Mouse (Mus musculus) forebrain, embryonic 14.5 days (tissue): ENCODE data around the gene Nup210l. TPM values are rescaled to one million over a fixed set of nuclear protein-coding genes. Genes with fewer than 3 reads are reported as not detected.

Experiments used
- ATAC-seq: fragments of 200-750 bp; cut with Nextera tagmentation; 2 replicates; pipeline ENCODE4 v1.8.0; 2017; ENCODE audit warnings: mild to moderate bottlenecking, moderate library complexity
- DNase-seq: peaks from one replicate; pipeline ENCODE4 v3.0.0-alpha.2; 2015; ENCODE audit warnings: low spot score
- H3K27ac ChIP-seq: fragments of 300-500 bp; sonication (generic); 2 replicates; pipeline ENCODE4 v1.5.1; 2014; ENCODE audit warnings: low read depth, mild to moderate bottlenecking, control low read depth, low read length, moderate library complexity
- H3K27me3 ChIP-seq: fragments of 300-500 bp; sonication (generic); replicated peaks from 2 replicates; pipeline ENCODE4 v1.6.1; 2014; ENCODE audit warnings: low read length, control low read depth, mixed read lengths; ENCODE audit not compliant: control insufficient read depth, insufficient read depth
- H3K36me3 ChIP-seq: fragments of 300-500 bp; sonication (generic); 2 replicates; pipeline ENCODE4 v1.6.1; 2014; ENCODE audit warnings: low read length, control low read depth; ENCODE audit not compliant: control insufficient read depth, insufficient read depth
- H3K4me1 ChIP-seq: fragments of 300-500 bp; sonication (generic); 2 replicates; pipeline ENCODE4 v1.6.1; 2014; ENCODE audit warnings: antibody characterized with exemption, low read length, control low read depth; ENCODE audit not compliant: control insufficient read depth, insufficient read depth
- H3K4me2 ChIP-seq: fragments of 300-500 bp; sonication (generic); 2 replicates; pipeline ENCODE4 v1.6.1; 2014; ENCODE audit warnings: mild to moderate bottlenecking, control low read depth, low read length
- H3K4me3 ChIP-seq: fragments of 300-500 bp; sonication (generic); 2 replicates; pipeline ENCODE4 v1.5.1; 2014; ENCODE audit warnings: low read depth, low read length, control low read depth
- H3K9ac ChIP-seq: fragments of 300-500 bp; sonication (generic); 2 replicates; pipeline ENCODE4 v1.6.1; 2014; ENCODE audit warnings: mild to moderate bottlenecking, low read length, control low read depth, moderate library complexity
- H3K9me3 ChIP-seq: fragments of 300-500 bp; sonication (generic); replicated peaks from 2 replicates; pipeline ENCODE4 v1.6.1; 2016; ENCODE audit warnings: low read length, control low read depth, mixed read lengths; ENCODE audit not compliant: control insufficient read depth
- WGBS: fragments of 180-500 bp; shearing (Covaris S2); extraction: QIAGEN DNeasy Blood & Tissue Kit; methylation state at CpG from one replicate; pipeline ENCODE4 v1.1.7; 2014; 5-methylcytosine and 5-hydroxymethylcytosine counted together
- polyA plus RNA-seq: library from polyadenylated mRNA; unstranded; fragments of >200 nt; fragmentation: Nextera tagmentation; extraction: Ambion mirVana; gene quantifications from 2 replicates; pipeline ENCODE4 v1.2.1, GENCODE M21; 2014

Nup210l gene
- polyA plus RNA-seq, 1 experiment from 2014 or later = 0.30 TPM

GRCm38 (mm10) chr3:90078224-90078623 lies 25.7 kb upstream of the Nup210l start:
- Histone ChIP-seq H3K9ac (no peak overlapping the region), H3K4me2 (no peak overlapping the region), H3K4me1 (peaks cover 18% of the 10 kb centered on the region), H3K4me3 (no peak overlapping the region), H3K9me3 (no peaks in the 10 kb centered on the region), H3K36me3 (no peaks in the 10 kb centered on the region), H3K27me3 (no peaks in the 10 kb centered on the region), H3K27ac (no peak overlapping the region)
- WGBS = 57% methylated on average over 5 of the region's 5 CpGs
- no peak for DNase-seq
- ATAC-seq = no peak

GRCm38 (mm10) chr3:90079133-90079762 lies 24.7 kb upstream of the Nup210l start:
- Histone ChIP-seq H3K4me2 (peak overlapping the region; percentile 93), H3K27me3 (no peaks in the 10 kb centered on the region), H3K36me3 (no peaks in the 10 kb centered on the region), H3K9me3 (no peaks in the 10 kb centered on the region), H3K4me1 (peaks cover 28% of the 10 kb centered on the region), H3K27ac (peak overlapping the region; percentile 93), H3K9ac (peak overlapping the region; percentile 89), H3K4me3 (peak overlapping the region; percentile 85)
- ATAC-seq (peak; percentile 95), DNase-seq (peak; percentile 96)
- WGBS = under 1% methylated on average over 33 of the region's 33 CpGs

GRCm38 (mm10) chr3:90079763-90080497 lies 24.0 kb upstream of the Nup210l start:
- Histone ChIP-seq H3K36me3 (no peaks in the 10 kb centered on the region), H3K9me3 (no peaks in the 10 kb centered on the region), H3K27me3 (no peaks in the 10 kb centered on the region), H3K9ac (peak overlapping the region; percentile 89), H3K27ac (peak overlapping the region; percentile 93), H3K4me1 (peaks cover 28% of the 10 kb centered on the region), H3K4me2 (peak overlapping the region; percentile 93), H3K4me3 (peak overlapping the region; percentile 85)
- WGBS = under 1% methylated on average over 53 of the region's 53 CpGs
- peak; percentile 60 for DNase-seq
- ATAC-seq = peak; percentile 72

- DNase-seq (no peak), ATAC-seq (no peak)
- Histone ChIP-seq H3K36me3 (no peaks in the 10 kb centered on the region), H3K4me1 (peaks cover 28% of the 10 kb centered on the region), H3K27me3 (no peaks in the 10 kb centered on the region), H3K9ac (peak overlapping the region; percentile 89), H3K9me3 (no peaks in the 10 kb centered on the region), H3K27ac (peak overlapping the region; percentile 93), H3K4me2 (peak overlapping the region; percentile 93), H3K4me3 (peak overlapping the region; percentile 85)
- 0% methylated on average over 6 of the region's 6 CpGs for WGBS
Measured at GRCm38 (mm10) chr3:90080498-90080863, 23.5 kb upstream of the Nup210l start.

- peak overlapping the region; percentile 93 for H3K4me2 ChIP-seq
- no peak for DNase-seq
- WGBS = 79% methylated on average over 5 of the region's 5 CpGs
- no peaks in the 10 kb centered on the region for H3K9me3 ChIP-seq
- peaks cover 28% of the 10 kb centered on the region for H3K4me1 ChIP-seq
- ATAC-seq = no peak
- peaks cover 7% of the 10 kb centered on the region; the same call in 1 of the 2 replicates for H3K36me3 ChIP-seq
- no peak overlapping the region for H3K27ac ChIP-seq
- H3K27me3 ChIP-seq = no peaks in the 10 kb centered on the region
- no peak overlapping the region for H3K9ac ChIP-seq
- no peak overlapping the region for H3K4me3 ChIP-seq
Measured at GRCm38 (mm10) chr3:90081365-90082240, 22.3 kb upstream of the Nup210l start.

GRCm38 (mm10) chr3:90083034-90083433 lies 20.9 kb upstream of the Nup210l start:
- peaks cover 24% of the 10 kb centered on the region for H3K4me1 ChIP-seq

GRCm38 (mm10) chr3:90083698-90084324 lies 20.1 kb upstream of the Nup210l start:
- no peaks in the 10 kb centered on the region for H3K27me3 ChIP-seq
- H3K9ac ChIP-seq = peak overlapping the region; percentile 45
- H3K9me3 ChIP-seq = no peaks in the 10 kb centered on the region
- peak; percentile 61 for DNase-seq
- no peak overlapping the region for H3K4me3 ChIP-seq
- H3K4me1 ChIP-seq = peaks cover 22% of the 10 kb centered on the region
- WGBS = 60% methylated on average over 3 of the region's 3 CpGs
- no peak for ATAC-seq
- H3K27ac ChIP-seq = peak overlapping the region; percentile 60; the same call in 1 of the 2 replicates
- peaks cover 28% of the 10 kb centered on the region for H3K36me3 ChIP-seq
- peak overlapping the region; percentile 30; the same call in 1 of the 2 replicates for H3K4me2 ChIP-seq

More at GRCm38 (mm10) chr3:90083034-90083433, 20.9 kb upstream of the Nup210l start:
- DNase-seq = no peak
- Histone ChIP-seq H3K4me2 (peak overlapping the region; percentile 30; the same call in 1 of the 2 replicates), H3K27me3 (no peaks in the 10 kb centered on the region), H3K27ac (peak overlapping the region; percentile 60; the same call in 1 of the 2 replicates), H3K4me3 (no peak overlapping the region), H3K36me3 (peaks cover 20% of the 10 kb centered on the region), H3K9ac (peak overlapping the region; percentile 17; the same call in 1 of the 2 replicates), H3K9me3 (no peaks in the 10 kb centered on the region)
- WGBS = 55% methylated on average over 5 of the region's 5 CpGs
- ATAC-seq = no peak

- Histone ChIP-seq H3K4me2 (no peak overlapping the region), H3K9ac (no peak overlapping the region), H3K4me1 (peaks cover 21% of the 10 kb centered on the region), H3K9me3 (no peaks in the 10 kb centered on the region), H3K27ac (no peak overlapping the region), H3K27me3 (no peaks in the 10 kb centered on the region), H3K4me3 (no peak overlapping the region), H3K36me3 (peaks cover 38% of the 10 kb centered on the region)
- 94% methylated on average over 4 of the region's 4 CpGs for WGBS
- ATAC-seq (no peak), DNase-seq (no peak)
Measured at GRCm38 (mm10) chr3:90084790-90085189, 19.1 kb upstream of the Nup210l start.
